Mouse (Mus musculus) spleen, postnatal 36 days (tissue): ENCODE data around the gene Tcf7l1.

ENCODE experiments used
- DNase-seq, 2 experiments: peaks; one replicate each; pipeline ENCODE4 v3.0.0; 2022; ENCODE audit warnings: low spot score in 2 of 2, mixed read lengths in 1 of 2

The Tcf7l1 gene

GRCm38 (mm10) chr6:72623661-72624402, 165.2 kb downstream of the Tcf7l1 start:
- DNase-seq, result no peak

GRCm38 (mm10) chr6:72622917-72623316, 166.1 kb downstream of the Tcf7l1 start:
- no peak for DNase-seq

GRCm38 (mm10) chr6:72620920-72621319, 168.1 kb downstream of the Tcf7l1 start:
- no peak for DNase-seq

GRCm38 (mm10) chr6:72619734-72620532, 169.1 kb downstream of the Tcf7l1 start:
- no peak for DNase-seq

- DNase-seq, result peak; percentile 95 to 96
Observed at GRCm38 (mm10) chr6:72616643-72617288, 172.3 kb downstream of the Tcf7l1 start, which contains the start of gene Tgoln1. Gene Tgoln1, minus strand, starts transcription at chr6:72617000.

GRCm38 (mm10) chr6:72615561-72616375, 173.3 kb downstream of the Tcf7l1 start:
- no peak for DNase-seq

GRCm38 (mm10) chr6:72615151-72615550, 173.9 kb downstream of the Tcf7l1 start:
- DNase-seq, result no peak

- no peak for DNase-seq
Observed at GRCm38 (mm10) chr6:72610261-72610660, 178.8 kb downstream of the Tcf7l1 start.

- no peak for DNase-seq
Observed at GRCm38 (mm10) chr6:72608662-72609184, 180.3 kb downstream of the Tcf7l1 start.

GRCm38 (mm10) chr6:72607676-72608075, 181.4 kb downstream of the Tcf7l1 start:
- no peak for DNase-seq

- DNase-seq, result no peak
Observed at GRCm38 (mm10) chr6:72607060-72607459, 182.0 kb downstream of the Tcf7l1 start.

- no peak for DNase-seq
Observed at GRCm38 (mm10) chr6:72604066-72604465, 185.0 kb downstream of the Tcf7l1 start.

GRCm38 (mm10) chr6:72601732-72602131, 187.3 kb downstream of the Tcf7l1 start:
- peak; percentile 75 to 79 for DNase-seq

GRCm38 (mm10) chr6:72600771-72601170, 188.3 kb downstream of the Tcf7l1 start:
- no peak for DNase-seq

GRCm38 (mm10) chr6:72600216-72600615, 188.8 kb downstream of the Tcf7l1 start:
- no peak for DNase-seq

GRCm38 (mm10) chr6:72598791-72599557, 190.1 kb downstream of the Tcf7l1 start:
- DNase-seq, result peak in 1 of 2 experiments; percentile 8

GRCm38 (mm10) chr6:72597956-72598753, 190.9 kb downstream of the Tcf7l1 start, which contains the start of the genes Elmod3 and Retsat:
Gene Elmod3, minus strand, starts transcription at chr6:72598413.
Gene Retsat, plus strand, starts transcription at chr6:72598475.
- peak; percentile 83 to 90 for DNase-seq

- DNase-seq, result peak in 1 of 2 experiments; percentile 7
Observed at GRCm38 (mm10) chr6:72597083-72597874, 191.8 kb downstream of the Tcf7l1 start.

GRCm38 (mm10) chr6:72593914-72594313, 195.1 kb downstream of the Tcf7l1 start:
- no peak for DNase-seq
